Mouse (Mus musculus): ENCODE data around the gene Wasf3. TPM values are rescaled to one million over a fixed set of nuclear protein-coding genes. Genes with fewer than 3 reads are reported as not detected.

Wasf3 gene
- total RNA-seq, 1 experiment: 6.2 TPM

DNA sequence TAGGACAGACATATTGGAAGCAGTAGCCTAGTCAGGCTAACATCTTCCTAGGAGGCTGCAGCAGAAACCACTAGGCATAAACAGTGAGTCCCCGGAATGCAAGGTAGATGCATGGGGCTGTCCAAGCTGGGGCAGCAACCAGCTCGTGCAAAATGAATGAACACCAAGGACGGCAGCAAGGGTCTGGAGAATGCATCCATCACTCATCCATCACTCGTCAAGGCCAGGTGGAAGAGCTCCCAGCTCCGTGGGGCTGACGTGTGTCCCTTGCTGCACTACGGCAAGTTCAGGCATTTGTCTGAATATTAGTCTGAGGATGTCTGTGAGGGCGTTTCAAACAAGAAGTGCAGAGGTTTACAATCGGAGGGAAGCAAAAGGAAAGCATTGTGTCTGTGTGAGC, 22.1 kb upstream of the Wasf3 start:
- in situ Hi-C loops (cut with MboI; ENCODE audit: low sequenced_read_pairs in 2 of 2, unreplicated experiment in 2 of 2): no loop called here
- H3K4me3 ChIP-seq (ENCODE audit: insufficient read depth in 1 of 2, low read depth in 1 of 2, low read length in 2 of 2, poor library complexity in 1 of 2, severe bottlenecking in 1 of 2): no peak overlapping the region
- no peaks in the 10 kb centered on the region for H3K9me3 ChIP-seq (ENCODE audit: control insufficient read depth, insufficient read depth, low read depth, low read length)
- no peak for DNase-seq (ENCODE audit: low read depth, low spot score)
- no peak overlapping the region for H3K27ac ChIP-seq (ENCODE audit: insufficient read depth, low read depth, low read length, poor library complexity, severe bottlenecking)
- H3K36me3 ChIP-seq (ENCODE audit: control insufficient read depth, insufficient read depth, low read length, poor library complexity, severe bottlenecking): no peaks in the 10 kb centered on the region
- H3K4me1 ChIP-seq (ENCODE audit: control insufficient read depth in 2 of 2, insufficient read depth in 2 of 2, low read length in 2 of 2, poor library complexity in 1 of 2): no peaks in the 10 kb centered on the region
- TF ChIP-seq HCFC1 (IDR thresholded peaks at IDR 0.05; ENCODE audit: borderline replicate concordance, insufficient read depth, low read length): no peak
- TF ChIP-seq ZNF384 (IDR thresholded peaks at IDR 0.05; ENCODE audit: low read depth, low read length): no peak
- no peak for TF ChIP-seq MAFK (IDR thresholded peaks at IDR 0.05; ENCODE audit: insufficient read depth, low read depth, low read length)
- TF ChIP-seq ZC3H11A (IDR thresholded peaks at IDR 0.05; ENCODE audit: borderline replicate concordance, low read depth, low read length): no peak
- no peak for TF ChIP-seq CHD2 (IDR thresholded peaks at IDR 0.05; ENCODE audit: low read depth, low read length)
- no peak overlapping the region for H3K9ac ChIP-seq (ENCODE audit: insufficient read depth, low read depth, low read length, poor library complexity, severe bottlenecking)

DNA sequence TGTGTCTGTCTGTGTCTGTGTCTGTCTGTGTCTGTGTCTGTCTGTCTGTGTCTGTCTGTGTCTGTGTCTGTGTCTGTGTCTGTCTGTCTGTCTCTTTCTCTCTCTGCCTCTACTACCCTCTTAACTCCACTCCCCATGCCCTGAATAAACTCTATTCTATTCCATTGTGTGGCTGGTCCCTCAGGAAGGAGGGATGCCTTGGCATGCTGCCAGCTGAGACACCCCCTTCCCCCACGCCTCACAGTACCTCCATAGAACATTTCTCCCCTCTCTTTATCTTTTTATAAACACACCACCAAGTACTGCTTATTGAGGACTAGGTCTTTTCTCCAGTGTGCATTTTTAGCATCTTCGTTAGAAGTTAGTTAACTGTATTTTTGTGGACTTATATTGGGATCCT, 16.4 kb upstream of the Wasf3 start:
- Histone ChIP-seq H3K4me1 (ENCODE audit: control insufficient read depth in 2 of 2, insufficient read depth in 2 of 2, low read length in 2 of 2, poor library complexity in 1 of 2) (no peaks in the 10 kb centered on the region), H3K4me3 (ENCODE audit: insufficient read depth in 1 of 2, low read depth in 1 of 2, low read length in 2 of 2, poor library complexity in 1 of 2, severe bottlenecking in 1 of 2) (no peak overlapping the region), H3K36me3 (ENCODE audit: control insufficient read depth, insufficient read depth, low read length, poor library complexity, severe bottlenecking) (no peaks in the 10 kb centered on the region), H3K9ac (ENCODE audit: insufficient read depth, low read depth, low read length, poor library complexity, severe bottlenecking) (no peak overlapping the region), H3K27ac (ENCODE audit: insufficient read depth, low read depth, low read length, poor library complexity, severe bottlenecking) (no peak overlapping the region), H3K9me3 (ENCODE audit: control insufficient read depth, insufficient read depth, low read depth, low read length) (no peaks in the 10 kb centered on the region)
- no peak for DNase-seq (ENCODE audit: low read depth, low spot score)
- TF ChIP-seq MAFK (IDR thresholded peaks at IDR 0.05; ENCODE audit: insufficient read depth, low read depth, low read length): no peak
- no peak for TF ChIP-seq ZNF384 (IDR thresholded peaks at IDR 0.05; ENCODE audit: low read depth, low read length)
- no peak for TF ChIP-seq HCFC1 (IDR thresholded peaks at IDR 0.05; ENCODE audit: borderline replicate concordance, insufficient read depth, low read length)
- TF ChIP-seq ZC3H11A (IDR thresholded peaks at IDR 0.05; ENCODE audit: borderline replicate concordance, low read depth, low read length): no peak
- no peak for TF ChIP-seq CHD2 (IDR thresholded peaks at IDR 0.05; ENCODE audit: low read depth, low read length)
- in situ Hi-C loops (cut with MboI; ENCODE audit: low sequenced_read_pairs in 2 of 2, unreplicated experiment in 2 of 2): no loop called here

DNA sequence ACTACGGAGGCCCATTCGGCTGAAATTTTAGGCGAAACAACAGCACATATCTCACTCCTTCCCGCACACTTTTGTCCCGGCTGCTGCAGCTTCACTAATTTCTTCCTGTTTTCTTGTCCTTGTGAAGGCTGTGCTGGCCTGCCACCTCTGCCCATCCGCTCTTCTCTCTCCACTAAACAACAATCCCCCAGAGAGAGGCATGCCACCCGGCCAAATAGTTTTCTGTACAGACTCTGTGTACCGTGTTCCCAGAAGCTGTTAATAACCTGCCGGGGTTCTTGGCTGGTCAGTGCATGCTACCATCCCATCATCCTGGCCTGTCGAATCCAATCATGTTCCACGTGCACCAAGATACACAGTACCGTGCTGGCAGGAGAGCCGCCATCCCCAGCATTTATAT, 15.8 kb upstream of the Wasf3 start:
- TF ChIP-seq ZNF384 (IDR thresholded peaks at IDR 0.05; ENCODE audit: low read depth, low read length) (no peak), HCFC1 (IDR thresholded peaks at IDR 0.05; ENCODE audit: borderline replicate concordance, insufficient read depth, low read length) (no peak), ZC3H11A (IDR thresholded peaks at IDR 0.05; ENCODE audit: borderline replicate concordance, low read depth, low read length) (no peak), CHD2 (IDR thresholded peaks at IDR 0.05; ENCODE audit: low read depth, low read length) (no peak), MAFK (IDR thresholded peaks at IDR 0.05; ENCODE audit: insufficient read depth, low read depth, low read length) (no peak)
- DNase-seq (ENCODE audit: low read depth, low spot score): no peak

DNA sequence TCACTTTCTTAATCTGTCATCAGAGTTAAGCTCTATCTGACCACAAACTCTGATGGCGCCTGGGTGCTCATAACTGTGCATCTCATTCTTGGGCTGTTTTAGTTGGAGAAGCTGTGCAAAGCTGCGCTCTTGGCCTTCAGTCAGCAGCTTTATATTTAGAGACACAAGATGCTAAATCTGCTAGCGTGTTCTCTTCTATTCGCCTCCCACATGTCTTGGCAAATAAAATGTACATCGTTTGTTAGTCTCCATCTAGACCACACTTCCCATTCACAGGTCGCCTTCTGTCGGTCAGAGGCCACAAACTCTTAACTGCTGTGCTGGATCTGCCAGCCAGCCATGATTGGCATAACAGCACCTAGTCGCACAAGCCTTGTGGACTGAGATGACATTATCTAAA, 14.0 kb upstream of the Wasf3 start:
- Histone ChIP-seq H3K4me1 (ENCODE audit: control insufficient read depth in 2 of 2, insufficient read depth in 2 of 2, low read length in 2 of 2, poor library complexity in 1 of 2) (no peaks in the 10 kb centered on the region), H3K4me3 (ENCODE audit: insufficient read depth in 1 of 2, low read depth in 1 of 2, low read length in 2 of 2, poor library complexity in 1 of 2, severe bottlenecking in 1 of 2) (no peak overlapping the region), H3K27ac (ENCODE audit: insufficient read depth, low read depth, low read length, poor library complexity, severe bottlenecking) (no peak overlapping the region), H3K36me3 (ENCODE audit: control insufficient read depth, insufficient read depth, low read length, poor library complexity, severe bottlenecking) (no peaks in the 10 kb centered on the region), H3K9ac (ENCODE audit: insufficient read depth, low read depth, low read length, poor library complexity, severe bottlenecking) (no peak overlapping the region), H3K9me3 (ENCODE audit: control insufficient read depth, insufficient read depth, low read depth, low read length) (no peaks in the 10 kb centered on the region)
- TF ChIP-seq ZNF384 (IDR thresholded peaks at IDR 0.05; ENCODE audit: low read depth, low read length) (no peak), MAFK (IDR thresholded peaks at IDR 0.05; ENCODE audit: insufficient read depth, low read depth, low read length) (no peak), CHD2 (IDR thresholded peaks at IDR 0.05; ENCODE audit: low read depth, low read length) (no peak), ZC3H11A (IDR thresholded peaks at IDR 0.05; ENCODE audit: borderline replicate concordance, low read depth, low read length) (no peak), HCFC1 (IDR thresholded peaks at IDR 0.05; ENCODE audit: borderline replicate concordance, insufficient read depth, low read length) (no peak)
- no peak for DNase-seq (ENCODE audit: low read depth, low spot score)
- in situ Hi-C loops (cut with MboI; ENCODE audit: low sequenced_read_pairs in 2 of 2, unreplicated experiment in 2 of 2): no loop called here

More for the DNA sequence above, 15.8 kb upstream of the Wasf3 start:
- Histone ChIP-seq H3K27ac (ENCODE audit: insufficient read depth, low read depth, low read length, poor library complexity, severe bottlenecking) (no peak overlapping the region), H3K9me3 (ENCODE audit: control insufficient read depth, insufficient read depth, low read depth, low read length) (no peaks in the 10 kb centered on the region), H3K36me3 (ENCODE audit: control insufficient read depth, insufficient read depth, low read length, poor library complexity, severe bottlenecking) (no peaks in the 10 kb centered on the region), H3K4me1 (ENCODE audit: control insufficient read depth in 2 of 2, insufficient read depth in 2 of 2, low read length in 2 of 2, poor library complexity in 1 of 2) (no peaks in the 10 kb centered on the region), H3K9ac (ENCODE audit: insufficient read depth, low read depth, low read length, poor library complexity, severe bottlenecking) (no peak overlapping the region), H3K4me3 (ENCODE audit: insufficient read depth in 1 of 2, low read depth in 1 of 2, low read length in 2 of 2, poor library complexity in 1 of 2, severe bottlenecking in 1 of 2) (no peak overlapping the region)
- in situ Hi-C loops (cut with MboI; ENCODE audit: low sequenced_read_pairs in 2 of 2, unreplicated experiment in 2 of 2): no loop called here

DNA sequence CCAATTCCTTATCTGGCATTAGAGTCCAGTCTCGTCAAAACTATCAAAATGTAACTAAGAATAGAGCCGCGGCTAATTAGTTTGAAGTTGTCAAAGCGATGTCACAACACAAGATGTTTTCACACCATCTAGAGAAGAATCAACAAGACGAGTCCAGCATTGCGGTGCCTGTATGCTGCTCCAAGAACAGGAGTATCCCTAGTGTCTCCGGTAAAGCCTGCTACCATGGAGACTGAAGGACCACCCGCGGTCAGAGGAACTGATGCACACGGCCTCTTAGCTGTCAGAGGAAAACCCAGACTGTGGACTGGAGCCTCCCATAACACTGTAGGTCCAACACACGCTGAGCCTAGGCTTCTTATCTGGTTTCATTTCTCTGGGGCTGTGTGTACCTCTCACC, 11.5 kb upstream of the Wasf3 start:
- H3K4me1 ChIP-seq (ENCODE audit: control insufficient read depth in 2 of 2, insufficient read depth in 2 of 2, low read length in 2 of 2, poor library complexity in 1 of 2): no peaks in the 10 kb centered on the region
- no peaks in the 10 kb centered on the region for H3K36me3 ChIP-seq (ENCODE audit: control insufficient read depth, insufficient read depth, low read length, poor library complexity, severe bottlenecking)
- no peak overlapping the region for H3K27ac ChIP-seq (ENCODE audit: insufficient read depth, low read depth, low read length, poor library complexity, severe bottlenecking)
- no peak overlapping the region for H3K4me3 ChIP-seq (ENCODE audit: insufficient read depth in 1 of 2, low read depth in 1 of 2, low read length in 2 of 2, poor library complexity in 1 of 2, severe bottlenecking in 1 of 2)
- H3K9me3 ChIP-seq (ENCODE audit: control insufficient read depth, insufficient read depth, low read depth, low read length): no peaks in the 10 kb centered on the region
- TF ChIP-seq ZC3H11A (IDR thresholded peaks at IDR 0.05; ENCODE audit: borderline replicate concordance, low read depth, low read length): no peak
- TF ChIP-seq MAFK (IDR thresholded peaks at IDR 0.05; ENCODE audit: insufficient read depth, low read depth, low read length): no peak
- TF ChIP-seq HCFC1 (IDR thresholded peaks at IDR 0.05; ENCODE audit: borderline replicate concordance, insufficient read depth, low read length): no peak
- TF ChIP-seq CHD2 (IDR thresholded peaks at IDR 0.05; ENCODE audit: low read depth, low read length): no peak
- no peak for TF ChIP-seq ZNF384 (IDR thresholded peaks at IDR 0.05; ENCODE audit: low read depth, low read length)
- in situ Hi-C loops (cut with MboI; ENCODE audit: low sequenced_read_pairs in 2 of 2, unreplicated experiment in 2 of 2): no loop called here
- no peak for DNase-seq (ENCODE audit: low read depth, low spot score)
- no peak overlapping the region for H3K9ac ChIP-seq (ENCODE audit: insufficient read depth, low read depth, low read length, poor library complexity, severe bottlenecking)

All from ES-E14 (cell line).